Mouse (Mus musculus): Measurements from ENCODE around the gene Kcnq4.

Kcnq4 gene

GRCm38 (mm10) chr4:120671046-120671445 is 77.4 kb downstream of the Kcnq4 start:
- no peak for DNase-seq (ENCODE audit: low read depth, low spot score)
- no peaks in the 10 kb centered on the region for H3K27me3 ChIP-seq (ENCODE audit: control insufficient read depth, insufficient read depth, low read length, poor library complexity, severe bottlenecking)
- no peaks in the 10 kb centered on the region for H3K36me3 ChIP-seq (ENCODE audit: control insufficient read depth, insufficient read depth, low read length, poor library complexity, severe bottlenecking)

GRCm38 (mm10) chr4:120669585-120669984 is 78.8 kb downstream of the Kcnq4 start:
- no peaks in the 10 kb centered on the region for H3K36me3 ChIP-seq (ENCODE audit: control insufficient read depth, insufficient read depth, low read length, poor library complexity, severe bottlenecking)
- DNase-seq (ENCODE audit: low read depth, low spot score): peak; percentile 11
- no peaks in the 10 kb centered on the region for H3K27me3 ChIP-seq (ENCODE audit: control insufficient read depth, insufficient read depth, low read length, poor library complexity, severe bottlenecking)

- no peaks in the 10 kb centered on the region for H3K27me3 ChIP-seq (ENCODE audit: control insufficient read depth, insufficient read depth, low read length, poor library complexity, severe bottlenecking)
- no peaks in the 10 kb centered on the region for H3K36me3 ChIP-seq (ENCODE audit: control insufficient read depth, insufficient read depth, low read length, poor library complexity, severe bottlenecking)
- DNase-seq (ENCODE audit: low read depth, low spot score): no peak
These were observed 79.9 kb downstream of the Kcnq4 start for GRCm38 (mm10) chr4:120668551-120668950.

GRCm38 (mm10) chr4:120667555-120667954 is 80.9 kb downstream of the Kcnq4 start:
- no peaks in the 10 kb centered on the region for H3K36me3 ChIP-seq (ENCODE audit: control insufficient read depth, insufficient read depth, low read length, poor library complexity, severe bottlenecking)
- DNase-seq (ENCODE audit: low read depth, low spot score): no peak

GRCm38 (mm10) chr4:120667045-120667501 is 81.3 kb downstream of the Kcnq4 start:
- Histone ChIP-seq H3K36me3 (ENCODE audit: control insufficient read depth, insufficient read depth, low read length, poor library complexity, severe bottlenecking) (no peaks in the 10 kb centered on the region), H3K27me3 (ENCODE audit: control insufficient read depth, insufficient read depth, low read length, poor library complexity, severe bottlenecking) (no peaks in the 10 kb centered on the region)
- DNase-seq (ENCODE audit: low read depth, low spot score): peak; percentile 44

More at GRCm38 (mm10) chr4:120667555-120667954, 80.9 kb downstream of the Kcnq4 start:
- H3K27me3 ChIP-seq (ENCODE audit: control insufficient read depth, insufficient read depth, low read length, poor library complexity, severe bottlenecking): no peaks in the 10 kb centered on the region

- H3K27me3 ChIP-seq (ENCODE audit: control insufficient read depth, insufficient read depth, low read length, poor library complexity, severe bottlenecking): no peaks in the 10 kb centered on the region
- H3K36me3 ChIP-seq (ENCODE audit: control insufficient read depth, insufficient read depth, low read length, poor library complexity, severe bottlenecking): no peaks in the 10 kb centered on the region
- DNase-seq (ENCODE audit: low read depth, low spot score): peak; percentile 86
These were observed 81.9 kb downstream of the Kcnq4 start, which contains the start of gene Cited4 for GRCm38 (mm10) chr4:120666358-120667024. Cited4 (plus strand) TSS chr4:120666572.

GRCm38 (mm10) chr4:120665782-120666181 is 82.6 kb downstream of the Kcnq4 start:
- no peaks in the 10 kb centered on the region for H3K36me3 ChIP-seq (ENCODE audit: control insufficient read depth, insufficient read depth, low read length, poor library complexity, severe bottlenecking)
- no peaks in the 10 kb centered on the region for H3K27me3 ChIP-seq (ENCODE audit: control insufficient read depth, insufficient read depth, low read length, poor library complexity, severe bottlenecking)
- no peak for DNase-seq (ENCODE audit: low read depth, low spot score)

GRCm38 (mm10) chr4:120665144-120665700 is 83.2 kb downstream of the Kcnq4 start:
- no peaks in the 10 kb centered on the region for H3K27me3 ChIP-seq (ENCODE audit: control insufficient read depth, insufficient read depth, low read length, poor library complexity, severe bottlenecking)
- DNase-seq (ENCODE audit: low read depth, low spot score): no peak

GRCm38 (mm10) chr4:120664601-120665000 is 83.8 kb downstream of the Kcnq4 start:
- H3K36me3 ChIP-seq (ENCODE audit: control insufficient read depth, insufficient read depth, low read length, poor library complexity, severe bottlenecking): no peaks in the 10 kb centered on the region
- no peak for DNase-seq (ENCODE audit: low read depth, low spot score)
- H3K27me3 ChIP-seq (ENCODE audit: control insufficient read depth, insufficient read depth, low read length, poor library complexity, severe bottlenecking): no peaks in the 10 kb centered on the region

More at GRCm38 (mm10) chr4:120665144-120665700, 83.2 kb downstream of the Kcnq4 start:
- no peaks in the 10 kb centered on the region for H3K36me3 ChIP-seq (ENCODE audit: control insufficient read depth, insufficient read depth, low read length, poor library complexity, severe bottlenecking)

- H3K36me3 ChIP-seq (ENCODE audit: control insufficient read depth, insufficient read depth, low read length, poor library complexity, severe bottlenecking): no peaks in the 10 kb centered on the region
- H3K27me3 ChIP-seq (ENCODE audit: control insufficient read depth, insufficient read depth, low read length, poor library complexity, severe bottlenecking): no peaks in the 10 kb centered on the region
- no peak for DNase-seq (ENCODE audit: low read depth, low spot score)
These were observed 87.9 kb downstream of the Kcnq4 start for GRCm38 (mm10) chr4:120660485-120660884.

- no peaks in the 10 kb centered on the region; the same call in 1 of the 2 replicates for H3K27me3 ChIP-seq (ENCODE audit: control insufficient read depth, insufficient read depth, low read length, poor library complexity, severe bottlenecking)
These were observed 92.5 kb downstream of the Kcnq4 start for GRCm38 (mm10) chr4:120655898-120656297.

GRCm38 (mm10) chr4:120650208-120650592 is 98.2 kb downstream of the Kcnq4 start:
- H3K36me3 ChIP-seq (ENCODE audit: control insufficient read depth, insufficient read depth, low read length, poor library complexity, severe bottlenecking): no peaks in the 10 kb centered on the region
- no peaks in the 10 kb centered on the region; the same call in 1 of the 2 replicates for H3K27me3 ChIP-seq (ENCODE audit: control insufficient read depth, insufficient read depth, low read length, poor library complexity, severe bottlenecking)
- DNase-seq (ENCODE audit: low read depth, low spot score): no peak

More at GRCm38 (mm10) chr4:120655898-120656297, 92.5 kb downstream of the Kcnq4 start:
- no peak for DNase-seq (ENCODE audit: low read depth, low spot score)
- no peaks in the 10 kb centered on the region for H3K36me3 ChIP-seq (ENCODE audit: control insufficient read depth, insufficient read depth, low read length, poor library complexity, severe bottlenecking)

- H3K27me3 ChIP-seq (ENCODE audit: control insufficient read depth, insufficient read depth, low read length, poor library complexity, severe bottlenecking): no peaks in the 10 kb centered on the region; the same call in 1 of the 2 replicates
- DNase-seq (ENCODE audit: low read depth, low spot score): no peak
- no peaks in the 10 kb centered on the region for H3K36me3 ChIP-seq (ENCODE audit: control insufficient read depth, insufficient read depth, low read length, poor library complexity, severe bottlenecking)
These were observed 98.8 kb downstream of the Kcnq4 start for GRCm38 (mm10) chr4:120649369-120650207.

Measured in splenic B cell, adult 2 months (primary cell).